In the genomic region with DNA sequence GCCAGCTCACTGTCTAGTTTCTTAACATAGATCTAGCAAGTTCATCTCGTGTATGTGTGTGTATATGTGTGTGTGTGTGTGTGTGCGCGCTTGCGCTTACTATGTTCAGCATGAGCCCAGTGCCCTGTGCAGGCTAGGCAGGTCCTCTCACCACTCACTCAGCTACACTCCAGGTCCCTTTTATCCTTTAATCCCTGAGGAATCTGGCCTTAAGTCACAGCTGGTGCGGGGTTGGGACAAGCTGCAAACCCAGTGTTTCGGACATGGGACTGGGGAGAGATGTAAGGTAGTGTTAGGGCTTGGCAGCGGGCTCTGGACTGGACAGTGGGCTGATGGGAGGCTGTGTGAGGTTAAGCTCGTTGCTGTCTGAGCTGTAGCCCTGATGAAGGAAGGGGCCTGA, we compare ENCODE assay signal across 13 mouse cellular contexts. TPM values are rescaled to one million over a fixed set of nuclear protein-coding genes. Genes with fewer than 3 reads are reported as not detected.
DNase-seq lines count a peak whose midpoint lies in the region; ATAC-seq and TF ChIP-seq lines count a peak whose summit lies in the region.
"Had no signal": no experiment of that assay in that cellular context is flagged by ENCODE, and none has a peak within 500 bp of the region (broad histone marks: within the 10 kb centered on the region; RNA-seq: fewer than 3 reads in every experiment).

No protein-coding gene starts in this region.

- no peak for TF ChIP-seq CTCF in liver, postnatal 0 days (IDR thresholded peaks at IDR 0.05; ENCODE audit: low read depth)

- H3K9ac ChIP-seq in forebrain, embryonic 13.5 days = no peak overlapping the region
- no peak overlapping the region for H3K9ac ChIP-seq in forebrain, embryonic 16.5 days (replicated peaks; ENCODE audit: low read depth, low read length)
- no peak overlapping the region for H3K9ac ChIP-seq in liver, embryonic 13.5 days
- H3K9ac ChIP-seq in liver, postnatal 0 days (replicated peaks) = no peak overlapping the region
- H3K9ac ChIP-seq in limb, embryonic 13.5 days = peak overlapping the region; percentile 8; the same call in 1 of the 2 replicates
- no peak overlapping the region for H3K9ac ChIP-seq in stomach, embryonic 16.5 days (ENCODE audit: low read length)
- H3K9ac ChIP-seq: kidney, embryonic 15.5 days; lung, embryonic 14.5 days had no signal

- H3K4me1 ChIP-seq in forebrain, embryonic 13.5 days = peaks cover 80% of the 10 kb centered on the region
- H3K4me1 ChIP-seq in forebrain, embryonic 16.5 days (replicated peaks; ENCODE audit: control insufficient read depth, insufficient read depth, low read length) = peaks cover 62% of the 10 kb centered on the region
- H3K4me1 ChIP-seq in liver, embryonic 13.5 days (replicated peaks) = peaks cover 75% of the 10 kb centered on the region
- peaks cover 38% of the 10 kb centered on the region for H3K4me1 ChIP-seq in liver, postnatal 0 days (ENCODE audit: insufficient read depth)
- peaks cover 82% of the 10 kb centered on the region for H3K4me1 ChIP-seq in limb, embryonic 13.5 days
- H3K4me1 ChIP-seq in stomach, embryonic 16.5 days (ENCODE audit: control insufficient read depth, insufficient read depth, low read length) = peaks cover 74% of the 10 kb centered on the region

- H3K4me2 ChIP-seq in forebrain, embryonic 13.5 days = no peak overlapping the region
- no peak overlapping the region for H3K4me2 ChIP-seq in forebrain, embryonic 16.5 days (ENCODE audit: low read length)
- no peak overlapping the region for H3K4me2 ChIP-seq in liver, embryonic 13.5 days
- H3K4me2 ChIP-seq in liver, postnatal 0 days (ENCODE audit: low read depth, low read length) = no peak overlapping the region
- H3K4me2 ChIP-seq in limb, embryonic 13.5 days (replicated peaks) = no peak overlapping the region
- no peak overlapping the region for H3K4me2 ChIP-seq in stomach, embryonic 16.5 days (ENCODE audit: low read depth, low read length)
- H3K4me2 ChIP-seq: kidney, embryonic 15.5 days; lung, embryonic 14.5 days had no signal

- H3K4me3 ChIP-seq in forebrain, embryonic 13.5 days = no peak overlapping the region
- H3K4me3 ChIP-seq in forebrain, embryonic 16.5 days (replicated peaks; ENCODE audit: low read length) = no peak overlapping the region
- no peak overlapping the region for H3K4me3 ChIP-seq in liver, embryonic 13.5 days (replicated peaks)
- H3K4me3 ChIP-seq in liver, postnatal 0 days (ENCODE audit: low read depth, low read length) = no peak overlapping the region
- H3K4me3 ChIP-seq in limb, embryonic 13.5 days = no peak overlapping the region
- no peak overlapping the region for H3K4me3 ChIP-seq in stomach, embryonic 16.5 days (replicated peaks; ENCODE audit: low read length)
- H3K4me3 ChIP-seq: kidney, embryonic 15.5 days had no signal

- H3K36me3 ChIP-seq in forebrain, embryonic 13.5 days (ENCODE audit: poor library complexity, severe bottlenecking) = no peaks in the 10 kb centered on the region
- H3K36me3 ChIP-seq in forebrain, embryonic 16.5 days (ENCODE audit: control insufficient read depth, insufficient read depth) = no peaks in the 10 kb centered on the region
- H3K36me3 ChIP-seq in liver, embryonic 13.5 days = 0 out of 2 replicates have a peak, but pooled peaks cover under 1% of the 10 kb centered on the region
- no peaks in the 10 kb centered on the region; the same call in 1 of the 2 replicates for H3K36me3 ChIP-seq in liver, postnatal 0 days (replicated peaks; ENCODE audit: insufficient read depth, low read length)
- no peaks in the 10 kb centered on the region for H3K36me3 ChIP-seq in limb, embryonic 13.5 days
- H3K36me3 ChIP-seq in stomach, embryonic 16.5 days (ENCODE audit: control insufficient read depth, insufficient read depth, low read length) = no peaks in the 10 kb centered on the region

- ATAC-seq in forebrain, embryonic 13.5 days = no peak
- no peak for ATAC-seq in forebrain, embryonic 16.5 days
- no peak for ATAC-seq in liver, embryonic 13.5 days (ENCODE audit: low read depth)
- no peak for ATAC-seq in liver, postnatal 0 days
- no peak for ATAC-seq in limb, embryonic 13.5 days (ENCODE audit: low FRiP score, low read depth)
- ATAC-seq in stomach, embryonic 16.5 days (ENCODE audit: insufficient read depth, low FRiP score) = no peak

- H3K27ac ChIP-seq in forebrain, embryonic 13.5 days = peak overlapping the region; percentile 36; the same call in 1 of the 2 replicates
- no peak overlapping the region for H3K27ac ChIP-seq in forebrain, embryonic 16.5 days (ENCODE audit: low read length)
- H3K27ac ChIP-seq in liver, embryonic 13.5 days = 0 out of 2 replicates have a peak overlapping the region, but pooled peaks have one; percentile 1
- H3K27ac ChIP-seq in liver, postnatal 0 days (ENCODE audit: low read depth) = no peak overlapping the region
- H3K27ac ChIP-seq in limb, embryonic 13.5 days = peak overlapping the region; percentile 22; the same call in 1 of the 2 replicates
- peak overlapping the region; percentile 9; the same call in 1 of the 2 replicates for H3K27ac ChIP-seq in stomach, embryonic 16.5 days (ENCODE audit: low read length)
- H3K27ac ChIP-seq: kidney, embryonic 15.5 days had no signal

- H3K27me3 ChIP-seq in forebrain, embryonic 13.5 days = no peaks in the 10 kb centered on the region
- no peaks in the 10 kb centered on the region for H3K27me3 ChIP-seq in forebrain, embryonic 16.5 days (replicated peaks; ENCODE audit: control insufficient read depth, insufficient read depth, low read length)
- H3K27me3 ChIP-seq in liver, embryonic 13.5 days = no peaks in the 10 kb centered on the region
- no peaks in the 10 kb centered on the region for H3K27me3 ChIP-seq in liver, postnatal 0 days (ENCODE audit: insufficient read depth, low read length)
- H3K27me3 ChIP-seq in limb, embryonic 13.5 days = no peaks in the 10 kb centered on the region
- H3K27me3 ChIP-seq in stomach, embryonic 16.5 days (ENCODE audit: control insufficient read depth, insufficient read depth, low read length) = no peaks in the 10 kb centered on the region
- H3K27me3 ChIP-seq: kidney, embryonic 15.5 days had no signal

- H3K9me3 ChIP-seq in forebrain, embryonic 13.5 days (replicated peaks) = no peaks in the 10 kb centered on the region
- H3K9me3 ChIP-seq in forebrain, embryonic 16.5 days (ENCODE audit: control insufficient read depth, low read length) = no peaks in the 10 kb centered on the region
- H3K9me3 ChIP-seq in liver, embryonic 13.5 days (replicated peaks) = no peaks in the 10 kb centered on the region
- no peaks in the 10 kb centered on the region for H3K9me3 ChIP-seq in liver, postnatal 0 days (ENCODE audit: low read length)
- no peaks in the 10 kb centered on the region for H3K9me3 ChIP-seq in limb, embryonic 13.5 days
- no peaks in the 10 kb centered on the region for H3K9me3 ChIP-seq in stomach, embryonic 16.5 days (replicated peaks; ENCODE audit: control insufficient read depth, low read length)
- H3K9me3 ChIP-seq: kidney, embryonic 15.5 days had no signal

- no peak for DNase-seq in liver, embryonic 13.5 days
- no peak for DNase-seq in liver, postnatal 0 days
- no peak for DNase-seq in right cerebral cortex, postnatal 14 days
- DNase-seq in natural killer cell, adult 2 months (ENCODE audit: low spot score in 2 of 2) = no peak
- DNase-seq: adrenal gland, postnatal 10 days; cerebellum, adult 11-12 months; gastrocnemius, postnatal 36 days; lung, embryonic 14.5 days had no signal

- WGBS in forebrain, embryonic 13.5 days = 63% methylated on average over 8 of the region's 8 CpGs
- WGBS in forebrain, embryonic 16.5 days = 64% methylated on average over 8 of the region's 8 CpGs
- 81% methylated on average over 8 of the region's 8 CpGs for WGBS in liver, embryonic 13.5 days (ENCODE audit: insufficient replicate concordance)
- 81% methylated on average over 8 of the region's 8 CpGs for WGBS in liver, postnatal 0 days (ENCODE audit: insufficient replicate concordance)
- 63% methylated on average over 8 of the region's 8 CpGs for WGBS in limb, embryonic 13.5 days
- WGBS in stomach, embryonic 16.5 days = 65% methylated on average over 8 of the region's 8 CpGs

- TF ChIP-seq EP300 in liver, postnatal 0 days (IDR thresholded peaks at IDR 0.05; ENCODE audit: low read depth) = no peak

RNA-seq across cellular contexts. Expression of gene Prrc2b, which starts 19.1 kb away (rescaled TPM):
- polyA plus RNA-seq in forebrain, embryonic 13.5 days (2015; fragmentation: Nextera tagmentation; extraction: Ambion mirVana) = 53.0 and 57.4 TPM in 2 replicates
- 75.5 and 84.7 TPM in 2 replicates for polyA plus RNA-seq in forebrain, embryonic 16.5 days (2015; fragmentation: Nextera tagmentation; extraction: Ambion mirVana)
- 6.8 and 7.7 TPM in 2 replicates for polyA plus RNA-seq in liver, embryonic 13.5 days (2015; fragmentation: Nextera tagmentation; extraction: Ambion mirVana)
- polyA plus RNA-seq in liver, postnatal 0 days (2015; fragmentation: Nextera tagmentation; extraction: Ambion mirVana) = 7.5 and 8.4 TPM in 2 replicates
- 49.0 and 52.7 TPM in 2 replicates for polyA plus RNA-seq in limb, embryonic 13.5 days (2015; fragmentation: Nextera tagmentation; extraction: Ambion mirVana)
- 22.7 and 27.3 TPM in 2 replicates for polyA plus RNA-seq in stomach, embryonic 16.5 days (2015; fragmentation: Nextera tagmentation; extraction: Ambion mirVana)

Comparison
In these comparisons a context has a peak if more than half of its experiments do, and no peak if none do; other contexts are left out.
1. H3K27ac ChIP-seq: peak in forebrain, embryonic 13.5 days (single experiment), liver, embryonic 13.5 days (single experiment), limb, embryonic 13.5 days (single experiment) and stomach, embryonic 16.5 days (single experiment); none in forebrain, embryonic 16.5 days (single experiment) and liver, postnatal 0 days (single experiment).